Mouse (Mus musculus): ENCODE data around the gene Defb6.

Defb6 gene

GRCm38 (mm10) chr8:19225161-19225560 is at the start of gene Defb6:
Gene Defb6, plus strand, starts transcription at chr8:19225478.
- no peak for DNase-seq (ENCODE audit: low spot score)

- no peak for DNase-seq (ENCODE audit: low spot score)
Measured at GRCm38 (mm10) chr8:19238101-19238500, 12.8 kb downstream of the Defb6 start.

- no peak for DNase-seq (ENCODE audit: low spot score)
Measured at GRCm38 (mm10) chr8:19239616-19240015, 14.3 kb downstream of the Defb6 start, which contains the start of gene Defb46. Gene Defb46, plus strand, starts transcription at chr8:19239916.

GRCm38 (mm10) chr8:19247280-19247679 is 22.0 kb downstream of the Defb6 start, which contains the start of gene Defb5:
Gene Defb5, plus strand, starts transcription at chr8:19247580.
- no peak for DNase-seq (ENCODE audit: low spot score)

- DNase-seq (ENCODE audit: low spot score), result no peak
Measured at GRCm38 (mm10) chr8:19258136-19258535, 32.9 kb downstream of the Defb6 start.

- no peak for DNase-seq (ENCODE audit: low spot score)
Measured at GRCm38 (mm10) chr8:19259667-19260066, 34.4 kb downstream of the Defb6 start.
